9 mouse cellular contexts compared by ENCODE assay signal in the genomic region with DNA sequence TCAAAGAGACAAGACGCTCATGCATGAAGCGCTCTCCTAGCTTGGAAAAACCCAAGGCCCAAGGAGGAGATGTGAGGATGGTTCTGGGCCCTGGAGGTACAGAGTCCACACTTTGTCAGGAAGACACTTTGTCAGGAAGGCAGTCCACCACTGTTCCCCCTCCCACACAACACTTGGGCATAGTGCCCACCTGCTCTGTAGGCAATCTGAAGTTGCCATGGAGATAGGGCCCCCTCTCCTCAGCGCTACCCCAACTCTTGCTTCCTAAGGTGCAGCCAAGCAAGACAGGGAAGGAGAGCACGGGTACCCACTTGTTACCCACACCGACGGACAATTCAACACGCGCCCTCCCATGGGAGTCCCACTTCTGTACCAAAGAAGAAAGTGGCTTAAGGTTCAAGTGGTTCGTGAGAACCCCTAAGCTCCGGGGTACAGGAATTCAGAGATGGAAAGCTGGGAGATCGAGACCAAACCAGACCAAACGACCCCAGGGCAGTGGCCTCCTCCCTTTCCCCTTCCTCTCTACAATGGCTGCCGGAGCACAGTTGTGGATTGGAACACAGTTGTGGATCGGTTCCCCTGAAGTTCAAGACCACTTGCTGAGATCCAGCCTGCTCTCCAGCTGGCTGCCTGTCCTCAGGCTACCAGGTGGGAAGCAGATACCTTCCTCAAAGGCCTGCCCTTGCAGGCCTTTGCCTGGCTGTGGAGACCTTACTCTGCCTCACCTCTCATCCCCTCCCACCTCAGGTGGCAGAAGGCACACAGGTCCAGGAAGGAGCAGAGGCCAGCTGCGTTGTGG. TPM values are rescaled to one million over a fixed set of nuclear protein-coding genes. Genes with fewer than 3 reads are reported as not detected.
A peak's percentile ranks its signal among the peaks of the same experiment; 100 is the strongest.
DNase-seq lines count a peak whose midpoint lies in the region; ATAC-seq and TF ChIP-seq lines count a peak whose summit lies in the region.
"Had no signal": no experiment of that assay in that cellular context is flagged by ENCODE, and none has a peak within 500 bp of the region (broad histone marks: within the 10 kb centered on the region; RNA-seq: fewer than 3 reads in every experiment).

No protein-coding gene starts in this region.

- H3K27me3 ChIP-seq in hindbrain, embryonic 15.5 days, result 0 out of 2 replicates have a peak, but pooled peaks cover 13% of the 10 kb centered on the region
- H3K27me3 ChIP-seq in hindbrain, embryonic 14.5 days (ENCODE audit: control insufficient read depth, insufficient read depth, low read length), result peaks cover 8% of the 10 kb centered on the region
- H3K27me3 ChIP-seq in intestine, embryonic 15.5 days (replicated peaks), result no peaks in the 10 kb centered on the region
- no peaks in the 10 kb centered on the region for H3K27me3 ChIP-seq in stomach, postnatal 0 days (ENCODE audit: control insufficient read depth, insufficient read depth, low read length)

- TF ChIP-seq CTCF in stomach, postnatal 0 days (IDR thresholded peaks at IDR 0.05; ENCODE audit: low read depth), result no peak

- H3K9me3 ChIP-seq in hindbrain, embryonic 15.5 days, result no peaks in the 10 kb centered on the region
- H3K9me3 ChIP-seq in hindbrain, embryonic 14.5 days (ENCODE audit: control insufficient read depth, low read length), result no peaks in the 10 kb centered on the region
- H3K9me3 ChIP-seq in intestine, embryonic 15.5 days, result no peaks in the 10 kb centered on the region
- no peaks in the 10 kb centered on the region for H3K9me3 ChIP-seq in stomach, postnatal 0 days (ENCODE audit: control insufficient read depth, low read length)

- peak overlapping the region; percentile 55; the same call in 1 of the 2 replicates for H3K27ac ChIP-seq in hindbrain, embryonic 15.5 days (replicated peaks)
- H3K27ac ChIP-seq in hindbrain, embryonic 14.5 days, result no peak overlapping the region
- peak overlapping the region; percentile 48; the same call in 1 of the 2 replicates for H3K27ac ChIP-seq in intestine, embryonic 15.5 days
- peak overlapping the region; percentile 40 for H3K27ac ChIP-seq in stomach, postnatal 0 days (replicated peaks)
- H3K27ac ChIP-seq: macrophage had no signal

- peaks cover 33% of the 10 kb centered on the region for H3K4me1 ChIP-seq in hindbrain, embryonic 15.5 days (replicated peaks)
- no peaks in the 10 kb centered on the region; the same call in 1 of the 2 replicates for H3K4me1 ChIP-seq in hindbrain, embryonic 14.5 days (replicated peaks; ENCODE audit: control insufficient read depth, insufficient read depth, low read length)
- peaks cover 63% of the 10 kb centered on the region for H3K4me1 ChIP-seq in intestine, embryonic 15.5 days (replicated peaks)
- peaks cover 27% of the 10 kb centered on the region for H3K4me1 ChIP-seq in stomach, postnatal 0 days (replicated peaks; ENCODE audit: control insufficient read depth, insufficient read depth)

- H3K4me2 ChIP-seq in hindbrain, embryonic 15.5 days, result no peak overlapping the region
- no peak overlapping the region for H3K4me2 ChIP-seq in hindbrain, embryonic 14.5 days (replicated peaks)
- no peak overlapping the region for H3K4me2 ChIP-seq in intestine, embryonic 15.5 days (replicated peaks)
- H3K4me2 ChIP-seq in stomach, postnatal 0 days (replicated peaks; ENCODE audit: low read depth), result no peak overlapping the region

- no peaks in the 10 kb centered on the region for H3K36me3 ChIP-seq in hindbrain, embryonic 15.5 days
- no peaks in the 10 kb centered on the region for H3K36me3 ChIP-seq in hindbrain, embryonic 14.5 days (replicated peaks; ENCODE audit: control insufficient read depth, insufficient read depth)
- H3K36me3 ChIP-seq in intestine, embryonic 15.5 days, result no peaks in the 10 kb centered on the region
- H3K36me3 ChIP-seq in stomach, postnatal 0 days (ENCODE audit: control insufficient read depth, insufficient read depth, low read length), result 0 out of 2 replicates have a peak, but pooled peaks cover 3% of the 10 kb centered on the region

- WGBS in hindbrain, embryonic 15.5 days, result 76% methylated on average over 15 of the region's 15 CpGs
- WGBS in hindbrain, embryonic 14.5 days, result 65% methylated on average over 15 of the region's 15 CpGs
- 81% methylated on average over 15 of the region's 15 CpGs for WGBS in intestine, embryonic 15.5 days
- WGBS in stomach, postnatal 0 days, result 77% methylated on average over 15 of the region's 15 CpGs

- TF ChIP-seq EP300 in stomach, postnatal 0 days (optimal IDR thresholded peaks at IDR 0.05), result no peak

- no peak for DNase-seq in hindbrain, embryonic 14.5 days (ENCODE audit: low spot score)
- peak; percentile 35 for DNase-seq in right cerebral cortex, postnatal 4 days
- no peak for DNase-seq in right cerebral cortex, postnatal 14 days
- DNase-seq in stomach, postnatal 0 days (ENCODE audit: low spot score), result peak; percentile 13
- DNase-seq in adrenal gland, postnatal 25 days, result no peak
- no peak for DNase-seq in thymus, postnatal 36 days

- no peak for ATAC-seq in hindbrain, embryonic 15.5 days (ENCODE audit: low FRiP score, low read depth)
- no peak for ATAC-seq in hindbrain, embryonic 14.5 days (ENCODE audit: low FRiP score)
- no peak for ATAC-seq in intestine, embryonic 15.5 days
- no peak for ATAC-seq in stomach, postnatal 0 days (ENCODE audit: low FRiP score, low TSS enrichment)

- H3K9ac ChIP-seq in hindbrain, embryonic 15.5 days, result no peak overlapping the region
- no peak overlapping the region for H3K9ac ChIP-seq in hindbrain, embryonic 14.5 days
- no peak overlapping the region for H3K9ac ChIP-seq in intestine, embryonic 15.5 days
- H3K9ac ChIP-seq in stomach, postnatal 0 days (ENCODE audit: low read length), result no peak overlapping the region

- no peak overlapping the region for H3K4me3 ChIP-seq in hindbrain, embryonic 15.5 days
- H3K4me3 ChIP-seq in hindbrain, embryonic 14.5 days (replicated peaks; ENCODE audit: low read length), result no peak overlapping the region
- H3K4me3 ChIP-seq in intestine, embryonic 15.5 days (replicated peaks), result no peak overlapping the region
- no peak overlapping the region for H3K4me3 ChIP-seq in stomach, postnatal 0 days (ENCODE audit: low read depth, low read length)

RNA-seq across cellular contexts. Expression of gene Lama5, which starts 6.3 kb away (rescaled TPM):
- 2.5 and 3.5 TPM in 2 replicates for polyA plus RNA-seq in hindbrain, embryonic 15.5 days (2015; fragmentation: Nextera tagmentation; extraction: Ambion mirVana)
- 2.6 and 2.9 TPM in 2 replicates for polyA plus RNA-seq in hindbrain, embryonic 14.5 days (2014; fragmentation: Nextera tagmentation; extraction: Ambion mirVana)
- 30.9 and 37.8 TPM in 2 replicates for polyA plus RNA-seq in intestine, embryonic 15.5 days (2015; fragmentation: Nextera tagmentation; extraction: Ambion mirVana)
- polyA plus RNA-seq in stomach, postnatal 0 days (2015; fragmentation: Nextera tagmentation; extraction: Ambion mirVana), result 29.7 and 34.9 TPM in 2 replicates
- 29.3 and 38.0 TPM in 2 replicates for total RNA-seq in adrenal gland, postnatal 25 days (2021)
- polyA plus RNA-seq: macrophage had no signal

RNA-seq across cellular contexts. Expression of gene Rps21, which starts 37.8 kb away (rescaled TPM):
- polyA plus RNA-seq in hindbrain, embryonic 15.5 days (2015; fragmentation: Nextera tagmentation; extraction: Ambion mirVana), result 337 and 391 TPM in 2 replicates
- 372 and 509 TPM in 2 replicates for polyA plus RNA-seq in hindbrain, embryonic 14.5 days (2014; fragmentation: Nextera tagmentation; extraction: Ambion mirVana)
- 577 and 672 TPM in 2 replicates for polyA plus RNA-seq in intestine, embryonic 15.5 days (2015; fragmentation: Nextera tagmentation; extraction: Ambion mirVana)
- 604 and 680 TPM in 2 replicates for polyA plus RNA-seq in stomach, postnatal 0 days (2015; fragmentation: Nextera tagmentation; extraction: Ambion mirVana)
- total RNA-seq in adrenal gland, postnatal 25 days (2021), result 728 and 789 TPM in 2 replicates

RNA-seq across cellular contexts. Expression of gene Adrm1, which starts 48.1 kb away (rescaled TPM):
- polyA plus RNA-seq in hindbrain, embryonic 15.5 days (2015; fragmentation: Nextera tagmentation; extraction: Ambion mirVana), result 189 and 207 TPM in 2 replicates
- 148 and 149 TPM in 2 replicates for polyA plus RNA-seq in hindbrain, embryonic 14.5 days (2014; fragmentation: Nextera tagmentation; extraction: Ambion mirVana)
- 172 TPM in 2 replicates for polyA plus RNA-seq in intestine, embryonic 15.5 days (2015; fragmentation: Nextera tagmentation; extraction: Ambion mirVana)
- 141 TPM in 2 replicates for polyA plus RNA-seq in stomach, postnatal 0 days (2015; fragmentation: Nextera tagmentation; extraction: Ambion mirVana)
- 132 and 145 TPM in 2 replicates for total RNA-seq in adrenal gland, postnatal 25 days (2021)

RNA-seq across cellular contexts. Expression of gene Cables2, which starts 54.0 kb away (rescaled TPM):
- polyA plus RNA-seq in hindbrain, embryonic 15.5 days (2015; fragmentation: Nextera tagmentation; extraction: Ambion mirVana), result 27.0 and 29.6 TPM in 2 replicates
- 40.6 and 40.9 TPM in 2 replicates for polyA plus RNA-seq in hindbrain, embryonic 14.5 days (2014; fragmentation: Nextera tagmentation; extraction: Ambion mirVana)
- polyA plus RNA-seq in intestine, embryonic 15.5 days (2015; fragmentation: Nextera tagmentation; extraction: Ambion mirVana), result 11.4 and 12.7 TPM in 2 replicates
- 7.5 and 8.5 TPM in 2 replicates for polyA plus RNA-seq in stomach, postnatal 0 days (2015; fragmentation: Nextera tagmentation; extraction: Ambion mirVana)
- 16.1 and 19.6 TPM in 2 replicates for total RNA-seq in adrenal gland, postnatal 25 days (2021)

Comparison
In these comparisons a context has a peak if more than half of its experiments do, and no peak if none do; other contexts are left out.
1. DNase-seq: peak in right cerebral cortex, postnatal 4 days (single experiment) and stomach, postnatal 0 days (single experiment); none in hindbrain, embryonic 14.5 days (single experiment), right cerebral cortex, postnatal 14 days (single experiment), adrenal gland, postnatal 25 days (single experiment) and thymus, postnatal 36 days (0 of 2).